Mouse (Mus musculus) MEL (cell line): Measurements from ENCODE around the gene Prss22. TPM values are rescaled to one million over a fixed set of nuclear protein-coding genes. Genes with fewer than 3 reads are reported as not detected.

Experiments used
- DNase-seq: peaks from one replicate; pipeline ENCODE4 v3.0.0; 2011; ENCODE audit warnings: low read depth, low spot score
- H3K27ac ChIP-seq: 2 replicates; pipeline ENCODE4 v1.5.1; 2012; ENCODE audit warnings: low read depth, mild to moderate bottlenecking, control low read depth, low read length, moderate library complexity; ENCODE audit not compliant: control insufficient read depth
- H3K27me3 ChIP-seq, 2 experiments: fragments of 150-350 bp in 1 of 2; sonication (generic) in 1 of 2; 2 replicates each; pipeline ENCODE4 v1.6.1; 2012; ENCODE audit warnings: low read length in 2 of 2, mild to moderate bottlenecking in 2 of 2, improper control_type of control experiment in 1 of 2, moderate library complexity in 1 of 2; ENCODE audit not compliant: insufficient read depth in 2 of 2, control insufficient read depth in 1 of 2
- H3K36me3 ChIP-seq, 2 experiments: 2 replicates each; pipeline ENCODE4 v1.6.1; 2012 to 2014; ENCODE audit warnings: low read length in 2 of 2, improper control_type of control experiment in 1 of 2, inconsistent platforms in 1 of 2, mild to moderate bottlenecking in 1 of 2; ENCODE audit not compliant: insufficient read depth in 2 of 2, control insufficient read depth in 1 of 2
- H3K4me1 ChIP-seq, 2 experiments: fragments of 150-350 bp in 1 of 2; sonication (generic) in 1 of 2; 2 replicates each; pipeline ENCODE4 v1.6.1; 2012; ENCODE audit warnings: low read length in 2 of 2, improper control_type of control experiment in 1 of 2, mild to moderate bottlenecking in 1 of 2; ENCODE audit not compliant: insufficient read depth in 2 of 2, control insufficient read depth in 1 of 2
- H3K4me3 ChIP-seq, 2 experiments: fragments of 150-350 bp in 1 of 2; sonication (generic) in 1 of 2; 2 replicates each; pipeline ENCODE4 v1.5.1; 2012; ENCODE audit warnings: low read depth in 2 of 2, low read length in 2 of 2, mild to moderate bottlenecking in 2 of 2, moderate library complexity in 2 of 2, control low read depth in 1 of 2, improper control_type of control experiment in 1 of 2; ENCODE audit not compliant: control insufficient read depth in 1 of 2, insufficient read depth in 1 of 2
- H3K79me2 ChIP-seq: 2 replicates; pipeline ENCODE4 v1.6.1; 2012; ENCODE audit warnings: mild to moderate bottlenecking, low read length, moderate library complexity; ENCODE audit not compliant: control insufficient read depth, poor library complexity, insufficient read depth
- H3K9ac ChIP-seq: 2 replicates; pipeline ENCODE4 v1.6.1; 2012; ENCODE audit warnings: low read depth, mild to moderate bottlenecking, control low read depth, low read length, moderate library complexity; ENCODE audit not compliant: control insufficient read depth, poor library complexity, severe bottlenecking
- H3K9me3 ChIP-seq: fragments of 150-350 bp; sonication (generic); replicated peaks from 2 replicates; pipeline ENCODE4 v1.6.1; 2012; ENCODE audit warnings: mild to moderate bottlenecking, low read length, improper control_type of control experiment, moderate library complexity; ENCODE audit not compliant: insufficient read depth
- BHLHE40 ChIP-seq: IDR thresholded peaks from 2 replicates; pipeline ENCODE4 v1.6.1; 2012; ENCODE audit warnings: low read depth, mild to moderate bottlenecking, inconsistent platforms, low read length, improper control_type of control experiment, borderline replicate concordance
- ELF1 ChIP-seq: IDR thresholded peaks from 2 replicates; pipeline ENCODE4 v1.6.1; 2014; ENCODE audit warnings: low read depth, mild to moderate bottlenecking, inconsistent platforms, low read length, improper control_type of control experiment, moderate library complexity
- GABPA ChIP-seq: IDR thresholded peaks from 2 replicates; pipeline ENCODE4 v1.6.1; 2012; ENCODE audit warnings: low read depth, mild to moderate bottlenecking, inconsistent platforms, low read length, improper control_type of control experiment, moderate library complexity
- GATA1 ChIP-seq: IDR thresholded peaks from 2 replicates; pipeline ENCODE4 v1.6.1; 2011; ENCODE audit warnings: low read depth, low read length, improper control_type of control experiment
- HCFC1 ChIP-seq: IDR thresholded peaks from 2 replicates; pipeline ENCODE4 v1.6.1; 2012; ENCODE audit warnings: low read depth, mild to moderate bottlenecking, inconsistent platforms, low read length, improper control_type of control experiment, moderate library complexity
- JUND ChIP-seq: IDR thresholded peaks from 2 replicates; pipeline ENCODE4 v1.6.1; 2011; ENCODE audit warnings: low read depth, mild to moderate bottlenecking, improper control_type of control experiment, low read length
- KAT2A ChIP-seq: conservative IDR thresholded peaks from 2 replicates; pipeline ENCODE4 v1.6.1; 2012; ENCODE audit warnings: low read depth, low read length, improper control_type of control experiment, inconsistent platforms
- MAZ ChIP-seq: IDR thresholded peaks from 2 replicates; pipeline ENCODE4 v1.6.1; 2012; ENCODE audit warnings: low read depth, mild to moderate bottlenecking, inconsistent platforms, low read length, improper control_type of control experiment
- MYB ChIP-seq: IDR thresholded peaks from 2 replicates; pipeline ENCODE4 v1.6.1; 2011; ENCODE audit warnings: mild to moderate bottlenecking, low read depth, low read length, improper control_type of control experiment
- MYC ChIP-seq: IDR thresholded peaks from 2 replicates; pipeline ENCODE4 v1.6.1; 2011; ENCODE audit warnings: low read depth, mild to moderate bottlenecking, low read length, improper control_type of control experiment, moderate library complexity
- NRF1 ChIP-seq: IDR thresholded peaks from 2 replicates; pipeline ENCODE4 v1.6.1; 2014; ENCODE audit warnings: low read depth, mild to moderate bottlenecking, inconsistent platforms, low read length, improper control_type of control experiment, moderate library complexity; ENCODE audit not compliant: poor library complexity, insufficient read depth, severe bottlenecking
- POLR2A ChIP-seq, 2 experiments: IDR thresholded peaks; 2 replicates each; pipeline ENCODE4 v1.6.1; 2011 to 2012; ENCODE audit warnings: low read length in 2 of 2, mild to moderate bottlenecking in 2 of 2, control low read depth in 1 of 2, improper control_type of control experiment in 1 of 2, low read depth in 1 of 2, moderate library complexity in 1 of 2; ENCODE audit not compliant: control insufficient read depth in 1 of 2, insufficient read depth in 1 of 2, poor library complexity in 1 of 2
- POLR2AphosphoS2 ChIP-seq: IDR thresholded peaks from 2 replicates; pipeline ENCODE4 v1.6.1; 2011; ENCODE audit warnings: low read length, improper control_type of control experiment
- POLR2AphosphoS5 ChIP-seq: IDR thresholded peaks from 2 replicates; pipeline ENCODE4 v1.6.1; 2012; ENCODE audit warnings: low read depth, borderline replicate concordance, mild to moderate bottlenecking, inconsistent platforms, low read length, moderate library complexity, mixed read lengths
- TAL1 ChIP-seq: IDR thresholded peaks from 2 replicates; pipeline ENCODE4 v1.6.1; 2012; ENCODE audit warnings: mild to moderate bottlenecking, inconsistent platforms, low read length, moderate library complexity, mixed read lengths
- TBP ChIP-seq: IDR thresholded peaks from 2 replicates; pipeline ENCODE4 v1.8.0; 2011; ENCODE audit warnings: low read depth, low read length, improper control_type of control experiment
- USF1 ChIP-seq: IDR thresholded peaks from 2 replicates; pipeline ENCODE4 v1.6.1; 2014; ENCODE audit warnings: low read depth, mild to moderate bottlenecking, inconsistent platforms, low read length, improper control_type of control experiment, moderate library complexity
- ZC3H11A ChIP-seq: IDR thresholded peaks from 2 replicates; pipeline ENCODE4 v1.6.1; 2012; ENCODE audit warnings: low read depth, mild to moderate bottlenecking, inconsistent platforms, low read length, improper control_type of control experiment
- ZKSCAN1 ChIP-seq: IDR thresholded peaks from 2 replicates; pipeline ENCODE4 v1.6.1; 2012; ENCODE audit warnings: low read depth, mild to moderate bottlenecking, inconsistent platforms, low read length, improper control_type of control experiment, moderate library complexity
- polyA plus RNA-seq, 2 experiments: library from polyadenylated mRNA; stranded (reverse) in 1 of 2; unstranded in 1 of 2; fragments of >175 nt in 1 of 2; fragments of >200 nt in 1 of 2; gene quantifications; 2 replicates each; pipeline versions ENCODE4 v1.2.1 to v1.2.4; 2012; ENCODE audit warnings: low replicate concordance in 2 of 2, low read depth in 1 of 2; ENCODE audit not compliant: insufficient read length in 2 of 2, insufficient read depth in 1 of 2, missing spikeins in 1 of 2
- total RNA-seq: library from RNA; depleted of rRNA; stranded (reverse); fragments of 300-350 nt; gene quantifications from 2 replicates; pipeline ENCODE4 v1.2.3, GENCODE M21; 2012

Prss22 gene
- total and polyA plus RNA-seq, 3 experiments: not detected

DNA sequence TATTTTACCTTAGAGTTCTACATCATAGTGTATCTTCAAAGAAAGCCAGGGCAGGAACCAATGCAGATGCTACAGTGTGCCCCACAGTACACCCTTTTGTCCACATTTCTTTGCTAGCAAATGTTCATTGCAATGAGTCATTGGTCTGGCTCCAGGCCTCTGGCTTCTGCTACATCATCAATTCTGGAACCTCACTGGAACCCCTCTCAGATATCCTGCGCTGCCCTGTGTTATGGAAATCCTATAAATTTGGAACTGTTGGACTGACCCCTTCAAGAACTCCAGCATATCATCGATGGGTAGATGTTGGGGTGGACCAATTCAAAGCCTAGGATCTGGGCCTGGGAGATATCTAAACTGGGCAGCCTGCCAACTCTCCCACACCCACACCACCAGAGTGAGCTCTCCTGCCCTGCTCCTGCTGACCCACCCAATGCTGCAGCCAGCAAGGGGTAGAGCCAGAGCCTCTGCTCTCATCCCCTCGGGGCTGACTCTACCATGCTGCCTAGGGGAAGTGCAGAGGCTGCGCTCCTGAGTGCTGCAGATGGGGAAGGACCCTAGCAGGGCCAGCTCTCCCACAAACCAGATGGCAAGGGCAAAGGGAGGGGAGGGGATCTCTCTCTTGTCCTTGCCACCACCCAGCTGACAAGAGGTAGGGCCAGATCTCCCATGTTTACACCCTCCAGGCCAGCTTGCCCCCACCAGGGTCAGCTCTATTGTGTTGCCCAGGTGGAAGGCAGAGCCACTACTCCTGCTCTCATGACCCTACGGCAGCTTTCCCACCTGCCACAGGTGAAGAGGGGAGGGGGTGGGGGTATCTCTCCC is 23.7 kb upstream of the Prss22 start:
- Histone ChIP-seq H3K79me2 (no peaks in the 10 kb centered on the region), H3K4me1 (peaks cover 0 to 6% of the 10 kb centered on the region in 2 experiments; a peak in 1 of 4 replicates), H3K36me3 (no peaks in the 10 kb centered on the region), H3K9ac (no peak overlapping the region), H3K4me3 (no peak overlapping the region), H3K27ac (no peak overlapping the region), H3K27me3 (no peaks in the 10 kb centered on the region; a peak in 3 of 4 replicates), H3K9me3 (no peaks in the 10 kb centered on the region)
- TF ChIP-seq POLR2A (IDR thresholded peaks at IDR 0.05; ENCODE audit: control insufficient read depth in 1 of 2, insufficient read depth in 1 of 2, low read depth in 1 of 2, low read length in 2 of 2, poor library complexity in 1 of 2): no peak
- TF ChIP-seq ZC3H11A: no peak
- no peak for TF ChIP-seq BHLHE40
- no peak for TF ChIP-seq HCFC1
- TF ChIP-seq MYC: no peak
- TF ChIP-seq KAT2A: no peak
- TF ChIP-seq TAL1: no peak
- no peak for TF ChIP-seq POLR2AphosphoS2
- TF ChIP-seq NRF1: no peak
- no peak for TF ChIP-seq JUND
- TF ChIP-seq ZKSCAN1: no peak
- TF ChIP-seq TBP: no peak
- no peak for TF ChIP-seq MYB
- DNase-seq: no peak

GRCm38 (mm10) chr17:24020696-24021095 is 22.8 kb upstream of the Prss22 start:
- H3K27me3 ChIP-seq: no peaks in the 10 kb centered on the region; a peak in 3 of 4 replicates
- no peaks in the 10 kb centered on the region for H3K36me3 ChIP-seq
- DNase-seq: no peak
- no peak overlapping the region for H3K27ac ChIP-seq
- no peak overlapping the region for H3K9ac ChIP-seq
- no peak for TF ChIP-seq ELF1
- TF ChIP-seq GATA1: no peak
- TF ChIP-seq KAT2A: no peak
- TF ChIP-seq NRF1: no peak
- no peak for TF ChIP-seq POLR2AphosphoS5
- no peak for TF ChIP-seq USF1
- no peak for TF ChIP-seq JUND
- no peak for TF ChIP-seq MAZ
- TF ChIP-seq HCFC1: no peak
- no peak for TF ChIP-seq GABPA
- no peak for TF ChIP-seq POLR2A (IDR thresholded peaks at IDR 0.05; ENCODE audit: control insufficient read depth in 1 of 2, insufficient read depth in 1 of 2, low read depth in 1 of 2, low read length in 2 of 2, poor library complexity in 1 of 2)
- TF ChIP-seq, all 39 proteins: peak for 0
- H3K4me3 ChIP-seq: no peak overlapping the region
- no peaks in the 10 kb centered on the region for H3K9me3 ChIP-seq
- H3K79me2 ChIP-seq: no peaks in the 10 kb centered on the region
- peaks cover 0 to 6% of the 10 kb centered on the region in 2 experiments; a peak in 1 of 4 replicates for H3K4me1 ChIP-seq
